Mouse (Mus musculus): ENCODE measurements around the gene Lrch1.

Lrch1 gene

DNA sequence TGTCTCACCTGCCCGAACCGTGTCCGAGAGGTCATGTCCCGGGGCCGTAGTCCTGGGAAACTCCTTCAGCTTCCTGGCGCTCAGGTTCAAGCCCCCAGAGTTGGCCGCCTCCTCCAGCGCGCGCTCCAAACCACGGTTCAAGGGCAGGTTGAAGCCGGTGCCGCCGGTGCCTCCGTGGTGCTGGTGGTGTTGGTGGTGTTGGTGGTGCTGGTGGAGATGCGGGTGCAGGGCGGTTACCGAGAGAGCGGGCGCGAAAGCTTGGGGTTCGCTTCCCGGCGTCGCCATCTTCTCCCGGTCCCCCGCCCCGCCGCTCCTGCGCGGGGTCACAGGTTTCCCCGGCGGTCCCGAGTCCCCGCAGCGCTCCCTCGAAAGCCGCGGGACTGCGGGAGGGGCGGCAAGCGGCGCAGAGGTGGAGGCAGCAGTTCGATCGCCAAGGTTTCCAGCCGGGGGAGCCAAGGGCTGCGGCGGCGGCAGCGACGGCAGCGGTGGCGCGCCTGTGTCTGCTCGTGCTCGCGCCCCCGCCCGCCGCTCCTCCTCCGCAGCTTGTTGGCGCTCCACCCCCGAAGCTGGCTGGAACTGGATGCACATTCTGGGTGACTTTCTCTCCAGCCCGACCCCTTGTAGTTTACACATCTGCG, at the start of gene Lrch1:
Gene Lrch1, minus strand, starts transcription at position 501 of the 638 bp plus-strand sequence.
- peak; percentile 89 to 93 for DNase-seq

DNA sequence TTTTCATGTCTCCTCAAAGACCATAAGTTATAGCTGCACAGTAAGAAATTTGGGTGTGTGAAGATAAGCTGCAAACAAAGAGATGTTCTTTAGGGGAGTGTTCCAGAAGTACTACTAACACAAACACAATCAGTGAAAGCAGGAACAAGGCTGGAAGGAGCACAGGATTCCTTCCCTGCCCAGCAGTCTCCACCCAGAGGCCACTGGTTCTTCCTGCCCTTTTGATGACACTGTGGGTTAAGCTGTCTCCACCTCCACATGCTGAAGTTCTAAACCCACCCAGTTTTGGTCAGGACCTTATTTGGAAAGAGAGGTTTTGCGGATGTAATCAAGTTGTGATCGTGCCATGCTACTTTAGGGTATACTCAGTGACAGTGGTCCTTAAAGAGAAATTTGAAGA, 49.4 kb upstream of the Lrch1 start:
- DNase-seq, result no peak

DNA sequence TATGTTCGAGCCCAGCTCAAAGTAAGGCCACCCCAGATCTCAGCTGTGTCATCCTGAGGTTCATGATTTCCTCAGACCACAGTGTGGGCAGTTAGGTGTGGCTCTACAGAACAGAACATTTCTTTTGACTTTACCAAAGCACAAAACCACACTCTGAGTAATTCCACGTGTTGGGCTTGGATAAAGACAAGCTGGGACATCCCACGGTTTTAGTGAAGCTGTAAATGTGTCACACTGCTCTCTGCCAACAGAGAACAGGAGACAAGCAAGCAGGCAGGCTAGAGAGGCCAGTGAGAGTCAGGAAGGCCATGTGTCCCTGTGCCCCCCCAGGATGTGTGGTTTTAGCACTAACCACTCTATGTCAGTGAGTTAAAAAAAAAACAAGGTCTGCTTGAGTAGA, 48.9 kb upstream of the Lrch1 start:
- DNase-seq, result no peak

DNA sequence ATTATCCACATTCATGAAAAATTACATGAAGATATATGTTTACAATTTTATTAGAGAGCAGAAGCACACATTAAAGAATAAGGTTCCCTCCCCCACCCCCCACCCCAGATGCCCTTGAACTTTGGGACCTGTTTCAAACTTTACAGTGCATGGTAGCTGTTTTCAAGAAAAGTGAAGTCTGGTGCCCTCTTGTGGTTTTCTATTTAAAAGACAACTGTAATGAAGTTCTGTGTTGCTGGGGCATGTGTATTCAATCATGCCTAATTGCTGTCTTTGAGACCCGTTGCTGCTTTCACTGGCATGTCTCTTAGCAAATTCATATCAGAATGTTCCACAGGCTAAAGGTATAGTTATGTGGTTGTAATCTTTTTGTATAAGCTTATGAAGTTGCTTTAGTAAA, 42.8 kb upstream of the Lrch1 start:
- peak in 1 of 2 experiments; percentile 11 for DNase-seq

DNA sequence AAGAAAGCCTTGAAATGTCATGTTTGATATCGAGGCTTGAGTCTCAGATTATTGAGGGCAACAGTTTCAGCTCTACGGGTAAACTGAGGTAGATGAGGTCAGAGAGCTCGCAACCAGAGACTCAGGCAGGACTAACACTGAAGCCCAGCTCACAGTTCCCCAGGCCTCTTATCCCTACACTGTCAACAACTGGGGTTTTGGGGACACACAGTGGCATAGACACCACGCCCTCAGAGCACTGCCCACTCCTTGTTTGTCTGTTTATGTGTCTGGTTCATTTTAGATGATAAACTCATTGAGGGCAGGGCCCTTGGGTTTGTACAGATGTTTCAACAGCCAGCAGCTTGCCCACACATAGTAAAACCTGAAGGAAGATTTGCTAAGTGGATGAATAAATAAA, 42.2 kb upstream of the Lrch1 start:
- DNase-seq, result no peak

DNA sequence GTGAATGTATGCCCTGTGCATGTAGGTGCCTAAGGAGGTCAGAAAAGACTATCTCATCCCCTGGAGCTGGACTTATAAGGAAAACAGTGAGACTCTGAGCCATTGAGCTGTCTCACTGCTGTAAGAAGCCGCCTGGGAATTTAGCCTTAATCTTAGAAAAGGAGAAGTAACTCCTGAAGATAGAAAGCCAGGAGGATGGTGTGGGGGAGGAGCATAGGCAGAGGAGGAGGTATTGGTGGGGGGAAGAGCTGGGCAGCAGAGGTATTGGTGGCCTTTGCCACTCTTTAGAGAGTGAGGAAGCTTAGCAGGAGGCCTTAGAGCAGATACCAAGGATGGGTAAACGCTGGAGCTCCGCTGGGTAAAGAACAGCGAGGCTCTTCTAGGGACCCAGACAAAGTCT, 41.6 kb upstream of the Lrch1 start:
- no peak for DNase-seq

DNA sequence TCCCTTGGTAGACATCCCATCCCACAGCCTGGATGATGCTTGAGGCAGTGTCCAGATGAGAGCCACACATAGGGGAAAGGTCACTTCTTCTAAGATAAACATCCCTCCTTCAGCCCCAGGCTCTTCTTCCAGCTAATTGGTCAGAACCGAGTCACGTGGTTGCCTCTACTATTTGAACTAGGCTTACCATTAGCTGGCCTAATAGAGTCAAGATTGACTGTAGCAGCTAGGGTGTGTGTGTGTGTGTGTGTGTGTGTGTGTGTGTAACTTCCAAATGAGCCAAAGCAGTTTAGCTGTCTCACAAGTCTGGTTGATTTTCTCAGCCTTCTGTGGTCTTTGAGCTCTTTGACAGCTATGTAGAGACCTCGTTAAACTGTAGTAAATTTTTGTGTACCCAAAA, 38.9 kb upstream of the Lrch1 start:
- no peak for DNase-seq

DNA sequence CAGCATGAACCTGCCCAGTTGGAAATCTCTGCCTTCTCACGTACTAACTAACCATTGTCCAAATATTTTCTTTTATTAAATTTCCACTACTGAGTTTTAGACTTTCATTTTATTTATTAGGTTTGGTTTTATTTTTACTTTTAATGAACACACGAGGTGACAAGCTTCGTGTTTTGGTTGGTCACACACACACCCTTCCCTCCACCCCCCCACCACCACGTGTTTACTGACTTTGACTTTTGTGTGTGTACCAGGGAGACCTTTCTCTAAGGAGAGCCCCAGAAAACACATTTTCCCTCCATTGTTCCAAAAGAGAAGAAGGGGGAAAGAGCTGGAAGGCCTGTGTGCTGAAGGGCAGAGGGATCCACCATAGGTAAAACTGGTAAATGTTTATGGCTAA, 38.0 kb upstream of the Lrch1 start:
- DNase-seq, result no peak

DNA sequence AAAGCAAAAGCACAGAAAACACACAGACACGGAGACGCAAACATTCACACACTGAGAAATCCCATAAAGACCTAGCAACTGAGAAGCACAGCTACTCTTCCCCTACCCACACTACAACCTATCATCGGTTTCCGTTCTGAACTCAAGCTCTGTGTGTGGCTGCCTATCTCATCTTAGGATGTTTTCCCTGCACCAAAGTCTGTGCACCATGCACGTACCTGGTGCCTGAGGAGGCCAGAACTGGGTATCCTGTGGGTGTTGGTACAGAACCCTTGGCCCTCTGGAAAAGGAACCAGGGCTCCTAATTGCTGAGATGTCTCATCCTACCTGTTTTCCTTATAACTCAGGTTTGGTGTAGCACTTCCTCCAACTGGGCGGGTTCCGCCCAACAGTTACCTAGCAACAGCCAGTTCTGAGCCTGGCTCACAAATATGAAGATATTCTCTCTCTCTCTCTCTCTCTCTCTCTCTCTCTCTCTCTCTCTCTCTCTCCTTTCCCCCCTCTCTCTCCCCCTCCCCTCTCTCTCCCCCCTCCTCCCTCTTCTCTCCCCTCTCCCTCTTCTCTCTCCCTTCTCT, 37.2 kb upstream of the Lrch1 start:
- no peak for DNase-seq

DNA sequence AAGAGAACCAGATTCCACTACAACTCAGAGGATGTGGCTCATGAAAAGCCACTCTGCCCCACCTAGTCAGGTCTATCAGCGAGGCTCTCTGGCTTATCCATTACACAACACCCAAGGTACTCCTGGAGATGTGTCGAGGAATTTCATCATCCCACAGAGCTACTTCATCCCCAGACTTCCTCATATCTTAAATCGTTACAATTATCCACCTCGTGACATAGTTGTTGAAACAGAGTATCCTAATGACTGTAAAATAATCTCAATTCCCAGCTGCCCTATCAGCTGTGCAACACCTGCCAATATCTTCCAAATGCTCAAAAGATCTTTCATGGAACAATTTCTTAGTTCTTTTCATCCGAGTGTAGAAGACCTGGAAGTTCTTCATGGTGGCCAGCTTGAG, 35.4 kb upstream of the Lrch1 start:
- DNase-seq, result no peak

DNA sequence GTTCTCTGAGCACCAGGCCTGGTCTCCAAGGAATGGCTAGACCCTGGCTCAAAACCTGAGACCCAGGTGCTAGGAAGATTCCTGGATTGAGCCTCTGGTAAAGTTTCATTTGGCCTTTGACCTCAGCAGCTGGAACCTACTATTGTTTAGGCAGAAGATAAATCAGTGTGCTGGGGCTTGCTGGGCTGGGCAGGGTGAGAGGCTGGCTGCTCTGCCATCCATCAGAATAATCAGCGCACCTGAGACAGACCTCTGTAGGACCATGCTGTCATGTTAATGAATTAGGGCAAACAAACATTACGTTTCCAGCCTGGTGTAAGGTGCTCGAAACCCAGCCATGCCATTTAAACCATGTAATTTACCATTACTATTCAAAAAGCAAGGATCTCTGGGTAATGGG, 33.3 kb upstream of the Lrch1 start:
- DNase-seq, result no peak

DNA sequence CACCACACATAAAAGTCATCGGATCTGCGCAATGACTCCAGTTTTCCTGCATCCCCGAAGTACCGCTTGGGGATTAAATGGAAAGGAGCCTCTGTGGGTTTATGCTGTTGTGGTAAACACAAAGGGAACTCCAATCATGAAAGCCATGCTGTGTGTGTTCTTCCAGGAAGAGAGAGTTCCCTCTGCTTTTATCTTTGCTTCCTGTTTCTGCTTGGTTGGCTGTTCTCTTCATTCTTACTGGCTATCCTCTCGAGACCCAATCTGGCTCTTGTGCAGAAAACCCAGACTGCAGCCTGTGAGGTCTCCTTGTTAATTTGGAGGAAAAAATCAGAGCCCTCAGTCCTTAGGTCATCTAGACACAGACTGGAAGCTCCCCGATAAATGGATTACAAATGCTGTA, 29.3 kb upstream of the Lrch1 start:
- DNase-seq, result no peak

DNA sequence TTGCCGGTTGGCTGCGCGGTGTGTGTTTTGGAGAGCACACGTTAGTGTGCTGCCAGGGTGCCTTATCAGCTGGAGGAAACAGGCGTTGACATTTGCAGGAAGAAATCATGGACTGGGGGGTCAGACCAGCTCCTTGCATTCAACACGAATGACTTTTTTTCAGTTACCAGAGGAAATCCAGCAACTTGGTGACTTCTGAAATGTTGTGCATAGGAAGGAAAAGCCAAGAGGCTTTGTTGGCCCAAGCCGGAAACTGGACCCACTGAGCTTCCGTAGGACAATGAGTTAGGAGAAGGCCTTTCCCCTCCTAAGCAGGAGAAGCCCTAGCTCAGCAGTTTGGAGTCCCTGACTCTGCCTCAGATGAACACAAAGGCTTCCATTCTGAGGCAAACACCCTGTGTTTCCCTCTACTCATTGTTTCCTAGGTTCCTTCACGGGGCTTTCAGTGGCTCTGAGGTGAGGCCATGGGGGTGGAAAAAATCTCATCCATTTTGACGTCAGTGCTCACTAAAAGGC, 26.5 kb upstream of the Lrch1 start:
- peak; percentile 55 to 74 for DNase-seq

DNA sequence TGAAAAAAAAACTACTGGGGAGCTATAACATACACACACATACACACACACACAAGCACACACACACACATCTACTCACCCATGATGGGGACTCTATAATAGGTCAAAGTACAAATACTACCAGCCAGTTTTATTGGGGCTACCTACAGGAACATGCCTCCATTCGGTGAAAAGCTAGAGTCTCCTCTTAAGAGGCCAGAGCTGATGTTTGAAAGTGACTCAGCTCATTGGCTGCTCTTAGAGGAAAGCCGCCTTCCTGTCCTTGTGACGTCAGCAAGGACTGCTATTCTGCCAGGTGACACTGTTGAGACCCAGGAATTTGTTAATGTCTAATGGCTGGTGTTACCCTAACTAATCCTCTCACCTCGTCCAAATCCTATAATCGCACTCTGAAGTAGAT, 25.0 kb upstream of the Lrch1 start:
- no peak for DNase-seq

DNA sequence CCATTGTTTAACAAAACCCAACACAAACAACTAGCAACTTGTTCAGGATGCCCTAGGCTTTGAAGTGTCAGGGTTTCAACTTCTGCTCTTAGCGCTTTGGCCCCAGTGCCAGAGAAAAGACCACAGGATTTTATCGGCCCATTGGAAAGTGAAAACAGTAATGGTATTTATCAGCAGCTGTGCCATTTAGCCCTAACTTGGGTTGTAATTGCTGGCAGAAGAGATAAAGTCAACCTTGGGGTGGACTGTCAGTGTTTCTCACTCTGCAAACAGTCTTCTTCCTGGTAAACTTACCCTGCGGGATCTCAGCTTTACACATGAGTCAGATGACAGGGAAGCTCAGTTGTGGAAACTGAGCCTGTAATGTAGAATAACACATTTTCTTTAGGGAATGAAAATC, 24.5 kb upstream of the Lrch1 start:
- DNase-seq, result no peak

DNA sequence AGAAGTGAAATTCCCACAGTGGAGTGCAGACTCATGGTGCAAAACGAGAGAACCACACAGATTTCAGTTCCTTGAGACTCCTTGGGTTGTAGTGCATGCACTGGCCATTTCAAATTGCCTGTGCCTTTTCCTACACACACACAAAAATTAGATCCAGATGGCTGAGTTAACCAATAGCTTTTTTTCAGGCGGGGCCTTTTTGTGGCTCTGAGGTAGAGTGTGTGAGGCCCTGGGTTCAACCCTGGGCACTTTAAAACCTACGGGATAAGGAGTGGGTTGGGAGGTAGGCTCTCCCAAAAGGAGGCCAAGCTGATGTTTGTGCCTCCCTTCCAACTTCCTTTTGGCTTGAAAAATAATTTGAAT, 15.7 kb upstream of the Lrch1 start:
- no peak for DNase-seq

DNA sequence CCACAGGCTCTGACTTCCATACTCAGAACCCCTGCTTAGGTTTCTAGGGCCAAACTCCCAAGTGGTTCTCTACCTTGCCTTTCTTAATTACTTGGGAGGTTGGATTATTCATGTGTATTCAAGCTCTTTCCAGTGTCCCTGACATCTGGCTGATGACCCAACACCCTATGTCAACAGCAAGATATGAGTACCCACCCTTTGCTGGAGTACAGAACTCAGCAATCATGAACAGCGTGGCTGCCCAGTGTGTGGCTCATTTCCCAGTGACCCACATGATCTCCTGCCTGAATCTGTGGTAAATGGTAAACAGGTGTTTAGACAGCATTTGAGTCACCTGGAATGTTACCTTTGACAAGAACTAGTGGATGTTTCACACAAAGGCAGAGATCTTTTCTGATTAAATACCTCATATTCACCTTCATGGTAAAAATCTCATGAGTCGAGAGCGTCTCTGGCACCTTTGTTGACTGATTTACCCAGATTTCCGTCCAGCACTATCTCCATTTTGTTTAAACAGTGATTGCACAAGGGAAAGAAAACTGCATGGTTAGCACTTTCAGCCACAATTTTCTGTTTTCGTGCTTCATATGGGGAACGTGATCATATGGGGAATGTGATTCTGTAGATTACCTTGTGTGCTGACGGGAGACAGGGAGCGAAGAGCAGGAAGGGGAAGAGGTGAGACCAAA, 15.2 kb upstream of the Lrch1 start:
- DNase-seq, result no peak

DNA sequence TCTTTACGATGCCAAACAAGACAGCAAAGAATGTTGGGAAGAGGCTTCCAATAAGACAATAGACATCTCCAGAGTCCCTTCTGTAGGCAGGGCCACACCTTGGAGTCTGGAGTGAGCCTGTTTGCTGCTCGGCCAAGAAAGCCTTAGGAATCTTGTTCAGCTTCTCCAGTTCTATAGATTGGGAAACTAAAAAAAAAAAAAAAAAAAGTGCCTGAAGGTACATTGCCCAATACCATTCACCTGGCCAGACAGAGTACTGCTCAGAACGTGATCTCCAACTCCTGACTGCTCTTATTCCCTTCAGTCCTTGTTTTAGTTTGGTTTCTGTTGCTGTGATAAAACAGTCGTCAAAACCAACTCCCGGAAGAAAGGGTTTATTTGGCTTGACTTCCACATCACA, 12.9 kb upstream of the Lrch1 start:
- no peak for DNase-seq

DNA sequence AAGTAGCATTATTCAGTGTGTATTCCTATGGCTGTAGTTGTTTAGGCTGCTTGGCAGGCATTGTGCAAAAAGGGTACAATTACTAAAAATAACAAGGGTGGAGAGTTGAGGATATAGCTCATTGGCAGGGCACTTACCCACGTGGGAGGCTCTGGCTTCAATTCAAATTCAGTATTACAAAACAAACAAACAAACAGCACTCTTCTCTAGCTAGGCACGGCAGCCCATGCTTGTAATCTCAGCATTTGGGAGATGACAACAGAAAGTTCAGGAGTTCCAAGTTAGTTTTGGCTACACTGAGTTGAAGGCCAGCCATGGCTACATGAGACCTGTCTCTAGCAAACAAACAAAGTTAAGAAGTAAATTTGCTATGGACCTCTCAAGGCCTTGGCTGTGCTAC, 9.0 kb upstream of the Lrch1 start:
- no peak for DNase-seq

DNA sequence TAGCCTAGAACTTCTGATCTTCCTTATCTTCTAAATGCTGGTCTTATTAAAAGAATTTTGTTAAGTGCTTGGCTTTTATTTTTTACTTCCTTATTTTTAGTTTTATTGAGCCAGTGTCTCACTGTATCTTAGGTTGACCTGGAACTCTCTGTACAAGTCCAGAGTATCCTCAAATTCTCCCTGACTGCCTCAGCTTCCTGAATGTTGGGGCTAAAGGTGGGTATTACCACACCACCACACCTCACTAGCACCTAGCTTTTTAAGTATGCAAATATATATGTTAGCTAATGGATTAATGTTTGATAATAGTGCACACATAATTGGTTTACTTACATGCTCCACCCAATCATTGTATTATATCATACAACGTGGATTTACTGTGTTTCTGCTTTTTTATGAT, 8.6 kb upstream of the Lrch1 start:
- no peak for DNase-seq

DNA sequence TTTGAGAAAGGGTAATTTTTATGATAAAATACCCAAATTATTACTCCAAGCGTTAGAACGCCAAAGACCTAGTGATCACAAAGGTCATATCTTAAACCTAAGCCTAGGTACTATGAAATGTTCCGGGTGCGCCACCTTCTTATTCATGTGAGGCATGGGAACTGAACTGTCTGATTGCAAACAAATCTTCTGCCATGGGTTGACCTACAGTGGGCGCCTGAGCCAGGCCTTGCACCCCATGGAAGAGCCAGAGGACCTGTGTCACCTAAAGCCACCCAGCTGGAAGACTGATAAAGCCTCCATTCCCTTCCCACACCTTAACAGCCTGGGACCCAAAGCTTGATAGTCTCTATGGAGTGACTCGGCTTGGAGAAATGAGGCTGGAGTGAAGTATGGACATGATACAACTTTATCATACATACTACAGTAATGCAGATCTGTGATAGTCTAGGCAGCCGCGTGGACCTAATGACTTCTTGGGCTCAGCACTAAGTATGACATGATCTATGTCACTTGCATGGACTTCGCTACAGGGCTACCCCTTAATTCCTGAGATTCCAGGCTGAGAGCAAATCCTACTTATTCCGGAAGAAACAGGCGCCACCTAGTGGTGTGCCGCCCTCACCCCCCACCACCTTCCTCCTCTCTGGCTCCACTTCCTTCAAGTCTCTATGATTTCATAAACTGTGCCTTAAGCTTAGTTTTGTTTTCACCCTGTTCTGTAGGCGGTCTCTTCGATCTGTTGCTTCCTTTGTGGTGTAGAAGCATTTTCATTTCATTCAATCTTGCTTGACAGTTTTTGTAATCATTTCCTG, 957 bp upstream of the Lrch1 start:
- DNase-seq, result peak; percentile 76 to 81

DNA sequence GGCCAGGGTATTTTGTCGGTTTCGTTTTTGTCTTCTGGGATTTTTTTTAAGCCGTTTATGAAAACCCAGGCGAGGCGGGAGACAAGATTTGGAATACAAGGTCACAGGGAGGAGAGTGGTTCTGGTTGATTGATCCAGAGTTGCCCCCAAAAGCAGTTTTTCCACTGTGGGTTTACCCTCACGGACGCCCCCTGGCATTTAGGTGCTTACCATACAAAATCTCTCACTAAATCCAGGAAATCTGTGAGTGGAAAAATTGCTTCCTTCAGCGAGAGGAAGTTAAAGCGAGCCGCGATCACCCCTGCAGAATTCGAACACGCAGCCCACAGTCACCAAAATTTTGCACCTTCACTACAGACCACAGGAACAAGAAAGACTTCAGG, 329 bp upstream of the Lrch1 start:
- no peak for DNase-seq

DNA sequence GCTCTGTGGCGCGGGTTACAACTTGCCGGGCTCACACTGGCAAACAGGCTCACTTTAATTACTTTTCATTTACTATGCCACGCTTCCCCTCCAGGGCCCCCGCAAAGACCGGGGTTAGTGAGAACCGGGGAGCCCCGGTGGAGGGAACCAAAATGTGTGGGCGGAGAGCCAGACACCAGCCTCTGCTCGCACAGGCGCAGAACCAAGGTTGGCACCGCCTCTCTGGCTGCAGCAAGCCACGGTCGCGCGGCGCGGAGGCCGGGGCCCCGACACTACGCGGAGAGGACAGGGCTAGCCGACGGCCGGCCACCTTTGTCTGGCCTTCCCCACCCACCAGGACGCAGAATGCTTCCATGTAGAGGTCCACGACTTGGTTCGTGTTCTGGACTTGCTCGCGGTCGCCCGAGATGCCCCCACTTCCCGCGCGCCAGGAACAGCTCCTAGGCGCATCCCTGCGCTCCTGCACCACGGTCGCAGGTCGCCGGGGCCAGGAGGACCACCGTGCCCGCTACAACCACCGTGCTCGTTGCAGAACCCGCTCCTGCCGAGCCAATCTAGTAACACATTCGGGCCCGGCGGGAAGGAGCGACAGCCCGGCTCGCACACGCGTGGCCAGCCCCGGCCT, 813 bp downstream of the Lrch1 start:
- peak; percentile 86 to 90 for DNase-seq
